Mouse (Mus musculus) forebrain, postnatal 0 days (tissue): ENCODE data around the gene Htr1f. TPM values are rescaled to one million over a fixed set of nuclear protein-coding genes. Genes with fewer than 3 reads are reported as not detected.
"Not testable (repeated sequence)": the region's sequence is repeated elsewhere in the genome, so short reads cannot be mapped to it uniquely, and the experiment has no call there.

Source experiments
- ATAC-seq: fragments of 200-750 bp; cut with Nextera tagmentation; 2 replicates; pipeline ENCODE4 v1.8.0; 2017; ENCODE audit warnings: mild to moderate bottlenecking, moderate library complexity
- DNase-seq: peaks from one replicate; pipeline ENCODE4 v3.0.0-alpha.2; 2015
- H3K27ac ChIP-seq: fragments of 300-500 bp; sonication (generic); 2 replicates; pipeline ENCODE4 v1.5.1; 2014; ENCODE audit warnings: low read depth, mild to moderate bottlenecking, antibody characterized with exemption, low read length, moderate library complexity, mixed read lengths
- H3K27me3 ChIP-seq: fragments of 300-500 bp; sonication (generic); 2 replicates; pipeline ENCODE4 v1.6.1; 2014; ENCODE audit warnings: mild to moderate bottlenecking, low read length, mixed read lengths; ENCODE audit not compliant: insufficient read depth
- H3K36me3 ChIP-seq: fragments of 300-500 bp; sonication (generic); 2 replicates; pipeline ENCODE4 v1.6.1; 2014; ENCODE audit warnings: mild to moderate bottlenecking, moderate library complexity; ENCODE audit not compliant: insufficient read depth
- H3K4me1 ChIP-seq: fragments of 300-500 bp; sonication (generic); 2 replicates; pipeline ENCODE4 v1.6.1; 2014; ENCODE audit warnings: antibody characterized with exemption; ENCODE audit not compliant: insufficient read depth
- H3K4me2 ChIP-seq: fragments of 300-500 bp; sonication (generic); 2 replicates; pipeline ENCODE4 v1.6.1; 2014; ENCODE audit warnings: low read depth, mild to moderate bottlenecking, moderate library complexity
- H3K4me3 ChIP-seq: fragments of 300-500 bp; sonication (generic); 2 replicates; pipeline ENCODE4 v1.5.1; 2014; ENCODE audit warnings: low read depth, low read length, mixed read lengths
- H3K9ac ChIP-seq: fragments of 300-500 bp; sonication (generic); 2 replicates; pipeline ENCODE4 v1.6.1; 2014; ENCODE audit warnings: mild to moderate bottlenecking
- H3K9me3 ChIP-seq: fragments of 300-500 bp; sonication (generic); 2 replicates; pipeline ENCODE4 v1.6.1; 2016; ENCODE audit warnings: low read length
- CTCF ChIP-seq: sonication (generic); IDR thresholded peaks from 2 replicates; pipeline ENCODE4 v1.5.1; 2016; ENCODE audit warnings: antibody characterized with exemption, control low read depth, low read depth
- WGBS: fragments of 180-500 bp; shearing (Covaris S2); extraction: QIAGEN DNeasy Blood & Tissue Kit; methylation state at CpG from one replicate; pipeline ENCODE4 v1.1.7; 2014; 5-methylcytosine and 5-hydroxymethylcytosine counted together
- polyA plus RNA-seq: library from polyadenylated mRNA; unstranded; fragments of >200 nt; fragmentation: Nextera tagmentation; extraction: Ambion mirVana; gene quantifications from 2 replicates; pipeline ENCODE4 v1.2.1, GENCODE M21; 2015
- total RNA-seq: library from RNA; depleted of rRNA; stranded (reverse); fragments of >200 nt; gene quantifications from 2 replicates; pipeline ENCODE4 v1.2.3, GENCODE M21; 2014

Gene Htr1f
- total and polyA plus RNA-seq, 2 experiments from 2014 or later: 0.58 to 1.2 TPM

DNA sequence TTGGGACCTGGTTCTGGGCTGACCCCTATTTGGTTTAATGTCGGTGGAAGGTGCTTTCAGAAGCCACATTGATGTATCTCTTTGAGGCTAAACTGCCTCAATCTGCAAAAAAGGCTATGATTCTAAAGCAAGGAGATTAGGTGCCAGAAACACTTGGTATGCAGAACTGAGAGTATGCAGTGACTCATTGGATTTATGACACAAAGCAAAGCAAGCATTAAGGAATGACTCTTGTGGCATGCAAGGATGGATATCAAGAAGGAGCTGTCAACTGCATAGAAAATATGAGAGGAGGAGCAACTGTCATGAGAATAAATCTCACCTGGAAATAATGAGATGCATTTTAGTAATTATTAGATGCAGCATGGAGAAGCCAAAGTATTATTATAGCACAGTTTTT lies 35.8 kb downstream of the Htr1f start:
- Histone ChIP-seq H3K9ac (no peak overlapping the region), H3K4me2 (no peak overlapping the region), H3K4me3 (no peak overlapping the region), H3K36me3 (no peaks in the 10 kb centered on the region), H3K27me3 (no peaks in the 10 kb centered on the region), H3K4me1 (no peaks in the 10 kb centered on the region), H3K9me3 (no peaks in the 10 kb centered on the region), H3K27ac (no peak overlapping the region)
- 79% methylated on average over 1 of the region's 1 CpGs for WGBS
- no peak for TF ChIP-seq CTCF
- ATAC-seq: no peak
- DNase-seq: no peak

DNA sequence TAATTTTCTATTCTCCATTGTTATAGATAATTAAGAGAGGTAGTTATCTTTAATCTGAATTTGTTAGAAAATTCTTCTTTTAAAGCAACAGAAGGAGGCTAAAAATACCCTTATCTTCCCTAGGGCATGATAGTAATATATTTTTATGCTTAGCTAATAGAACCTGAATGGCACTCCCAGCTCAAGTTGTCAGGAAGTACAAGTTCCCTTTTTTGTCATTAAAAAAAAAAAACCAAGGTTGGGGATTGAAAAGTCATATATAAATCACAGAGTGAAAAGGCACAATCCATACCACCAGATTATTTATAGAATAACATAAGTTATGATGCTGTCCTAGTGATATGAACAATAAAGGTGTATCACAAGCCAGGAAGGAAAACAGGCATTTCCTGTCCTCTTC lies 39.4 kb downstream of the Htr1f start:
- Histone ChIP-seq H3K9ac (no peak overlapping the region), H3K4me1 (no peaks in the 10 kb centered on the region), H3K27me3 (no peaks in the 10 kb centered on the region), H3K4me3 (no peak overlapping the region), H3K9me3 (no peaks in the 10 kb centered on the region), H3K36me3 (no peaks in the 10 kb centered on the region), H3K27ac (no peak overlapping the region), H3K4me2 (no peak overlapping the region)
- TF ChIP-seq CTCF: no peak
- ATAC-seq (no peak), DNase-seq (no peak)

DNA sequence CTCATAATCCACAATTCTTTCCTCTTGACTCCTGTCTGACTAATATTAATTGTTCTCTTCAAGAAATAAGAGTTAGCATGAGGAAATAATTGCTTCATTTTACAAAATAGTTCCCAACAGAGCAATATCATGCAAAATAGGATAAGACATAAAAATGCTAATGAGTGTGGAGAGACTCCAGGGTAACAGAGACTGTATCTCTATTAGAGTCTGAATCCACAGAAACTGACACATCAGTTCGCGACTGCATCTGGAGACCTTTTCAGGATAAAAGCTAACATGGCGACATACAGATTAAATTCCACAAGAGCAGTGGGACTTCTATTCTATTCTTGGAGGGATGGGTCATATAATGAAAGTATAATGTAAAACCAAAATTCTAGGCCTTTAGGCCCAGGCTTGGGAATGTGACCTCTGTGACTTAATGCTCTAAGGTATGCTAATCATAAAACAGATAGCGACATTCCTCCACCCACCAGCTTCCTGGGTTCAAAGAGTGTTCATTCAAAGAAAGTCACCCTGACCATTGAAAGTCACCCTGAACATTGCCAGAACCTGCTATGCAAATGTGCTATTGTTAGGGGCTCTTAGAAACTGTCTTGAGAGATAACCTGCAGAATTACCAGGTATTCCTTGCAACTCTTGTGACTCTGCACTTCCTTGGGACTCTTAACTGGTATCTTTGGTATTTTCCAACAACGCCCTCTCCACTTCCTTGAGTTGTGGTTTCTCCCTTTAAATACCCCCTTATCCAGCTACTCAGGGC lies 67.8 kb downstream of the Htr1f start:
- not testable (repeated sequence) for H3K4me1 ChIP-seq, H3K4me2 ChIP-seq, H3K4me3 ChIP-seq, DNase-seq, ATAC-seq, H3K9ac ChIP-seq, H3K27ac ChIP-seq, H3K9me3 ChIP-seq, H3K27me3 ChIP-seq, H3K36me3 ChIP-seq
- 92% methylated on average over 5 of the region's 5 CpGs for WGBS

DNA sequence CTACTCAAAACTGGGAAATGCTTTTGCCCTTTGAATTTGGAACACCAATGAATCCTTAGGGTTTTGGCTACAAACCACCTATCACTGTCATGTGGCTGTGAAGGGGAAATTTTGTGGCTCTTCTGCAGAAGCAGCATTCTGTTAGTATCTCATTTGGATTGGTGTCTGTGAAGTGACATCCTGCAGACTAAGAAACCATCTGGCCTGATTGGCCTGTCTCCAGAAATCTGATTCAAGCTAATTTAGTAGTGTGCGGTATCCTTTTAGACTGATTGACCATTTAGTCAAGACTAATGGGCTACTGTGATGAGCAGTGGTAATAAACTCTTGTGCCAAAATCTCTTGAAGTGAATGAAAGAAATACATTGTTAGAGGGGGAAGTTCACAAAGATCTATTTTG lies 76.0 kb downstream of the Htr1f start:
- Histone ChIP-seq H3K4me3 (no peak overlapping the region), H3K9ac (no peak overlapping the region), H3K9me3 (no peaks in the 10 kb centered on the region), H3K36me3 (no peaks in the 10 kb centered on the region), H3K4me1 (no peaks in the 10 kb centered on the region), H3K27me3 (no peaks in the 10 kb centered on the region), H3K27ac (no peak overlapping the region), H3K4me2 (no peak overlapping the region)
- peak; percentile 92 for ATAC-seq
- peak; percentile 78 for DNase-seq
- no peak for TF ChIP-seq CTCF
- 39% methylated on average over 1 of the region's 1 CpGs for WGBS

DNA sequence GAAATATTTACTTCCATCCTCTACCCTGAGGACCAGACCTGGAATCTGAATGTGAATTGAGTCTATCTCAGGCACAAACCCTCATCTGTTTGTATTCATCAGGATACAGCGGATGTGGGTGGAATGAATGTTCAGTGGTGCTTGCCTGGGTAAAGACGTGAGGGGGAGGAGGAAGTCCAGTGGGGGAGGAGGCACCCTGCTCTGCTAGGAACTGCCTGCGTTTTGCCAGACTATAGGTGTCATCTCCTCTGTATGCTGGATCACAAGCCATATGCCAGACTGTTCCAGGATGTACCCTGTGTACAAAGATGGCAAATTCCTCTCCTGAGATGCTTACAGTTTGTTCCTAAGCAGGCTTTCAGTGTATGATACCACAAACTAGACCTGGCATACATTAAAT lies 83.3 kb downstream of the Htr1f start:
- H3K4me2 ChIP-seq: no peak overlapping the region
- H3K27me3 ChIP-seq: no peaks in the 10 kb centered on the region
- H3K9ac ChIP-seq: no peak overlapping the region
- ATAC-seq (no peak), DNase-seq (no peak)
- no peaks in the 10 kb centered on the region for H3K9me3 ChIP-seq
- WGBS: 82% methylated on average over 3 of the region's 3 CpGs
- H3K4me3 ChIP-seq: no peak overlapping the region
- no peaks in the 10 kb centered on the region for H3K36me3 ChIP-seq
- no peak overlapping the region for H3K27ac ChIP-seq
- no peak for TF ChIP-seq CTCF
- H3K4me1 ChIP-seq: no peaks in the 10 kb centered on the region

DNA sequence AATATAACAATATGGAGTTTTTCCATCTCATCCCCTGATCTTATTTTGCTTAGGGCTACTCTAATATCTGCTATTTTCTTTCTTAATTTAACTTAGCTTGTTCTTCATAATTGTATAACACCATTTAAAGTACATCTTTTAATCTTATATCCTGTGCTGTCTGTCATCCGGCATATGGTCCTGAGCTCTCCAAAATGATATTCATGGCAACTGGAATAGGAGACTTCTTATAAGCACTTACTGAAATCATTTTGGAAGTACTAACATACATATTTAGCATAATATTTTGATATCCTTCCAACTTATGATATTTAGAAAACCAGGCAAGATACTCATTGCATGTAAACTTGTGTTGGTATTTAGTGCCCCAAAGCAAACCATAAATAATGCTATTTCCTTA lies 86.9 kb downstream of the Htr1f start:
- no peak for TF ChIP-seq CTCF
- Histone ChIP-seq H3K4me1 (no peaks in the 10 kb centered on the region), H3K4me3 (no peak overlapping the region), H3K36me3 (no peaks in the 10 kb centered on the region), H3K4me2 (no peak overlapping the region), H3K9me3 (no peaks in the 10 kb centered on the region), H3K9ac (no peak overlapping the region), H3K27ac (no peak overlapping the region), H3K27me3 (no peaks in the 10 kb centered on the region)
- WGBS: 73% methylated on average over 1 of the region's 1 CpGs
- no peak for ATAC-seq
- DNase-seq: peak; percentile 12

DNA sequence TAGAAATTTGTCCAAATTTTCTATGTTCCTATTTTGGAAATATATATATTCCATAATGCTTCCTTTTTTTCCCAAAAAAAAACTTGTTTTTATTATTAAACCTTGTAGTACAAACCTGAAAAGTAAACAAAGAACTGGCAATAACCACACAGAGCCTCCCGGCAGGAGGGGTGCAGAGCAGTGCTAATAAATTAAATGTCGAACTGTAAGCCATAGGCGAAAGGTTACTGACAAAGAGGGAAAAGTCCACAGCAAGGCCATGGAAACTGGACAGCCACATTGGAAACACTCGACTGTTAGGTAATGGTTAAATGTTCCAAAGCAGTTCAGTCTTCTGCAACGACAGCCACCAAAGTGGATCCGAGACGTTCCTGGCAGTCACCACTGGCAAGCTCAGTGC lies 87.5 kb downstream of the Htr1f start:
- no peak for DNase-seq
- no peak for TF ChIP-seq CTCF
- 66% methylated on average over 7 of the region's 7 CpGs for WGBS
- H3K9ac ChIP-seq: no peak overlapping the region
- no peak for ATAC-seq
- H3K27me3 ChIP-seq: no peaks in the 10 kb centered on the region
- no peak overlapping the region for H3K4me2 ChIP-seq
- H3K4me3 ChIP-seq: no peak overlapping the region
- H3K4me1 ChIP-seq: no peaks in the 10 kb centered on the region
- no peak overlapping the region for H3K27ac ChIP-seq
- no peaks in the 10 kb centered on the region for H3K36me3 ChIP-seq
- no peaks in the 10 kb centered on the region for H3K9me3 ChIP-seq
